Mouse (Mus musculus) kidney, adult 18-20 months (tissue): ENCODE results near the gene Sh3bp5.

Experiments used
- DNase-seq: peaks from one replicate; pipeline ENCODE4 v3.0.0; 2021

The Sh3bp5 gene

DNA sequence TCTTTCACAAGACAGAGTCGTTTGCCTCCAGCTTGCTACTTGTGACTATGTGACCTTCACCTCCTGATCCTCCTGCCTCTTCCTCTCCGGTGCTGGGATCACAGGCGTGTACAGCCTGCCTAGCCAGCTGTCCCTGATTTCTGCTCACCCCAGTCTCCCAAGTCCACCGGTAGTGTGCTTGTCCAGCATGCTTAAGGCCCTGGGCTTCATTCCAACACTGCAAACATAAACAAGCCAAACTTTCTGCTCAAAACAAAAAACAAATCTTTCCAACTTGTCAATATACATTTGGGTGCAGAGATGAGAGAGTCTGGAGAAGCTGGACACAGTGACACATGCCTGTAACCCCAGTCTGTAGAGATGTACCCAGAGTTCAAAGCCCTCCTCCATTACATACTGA, 3.5 kb downstream of the Sh3bp5 start:
- DNase-seq, result no peak

DNA sequence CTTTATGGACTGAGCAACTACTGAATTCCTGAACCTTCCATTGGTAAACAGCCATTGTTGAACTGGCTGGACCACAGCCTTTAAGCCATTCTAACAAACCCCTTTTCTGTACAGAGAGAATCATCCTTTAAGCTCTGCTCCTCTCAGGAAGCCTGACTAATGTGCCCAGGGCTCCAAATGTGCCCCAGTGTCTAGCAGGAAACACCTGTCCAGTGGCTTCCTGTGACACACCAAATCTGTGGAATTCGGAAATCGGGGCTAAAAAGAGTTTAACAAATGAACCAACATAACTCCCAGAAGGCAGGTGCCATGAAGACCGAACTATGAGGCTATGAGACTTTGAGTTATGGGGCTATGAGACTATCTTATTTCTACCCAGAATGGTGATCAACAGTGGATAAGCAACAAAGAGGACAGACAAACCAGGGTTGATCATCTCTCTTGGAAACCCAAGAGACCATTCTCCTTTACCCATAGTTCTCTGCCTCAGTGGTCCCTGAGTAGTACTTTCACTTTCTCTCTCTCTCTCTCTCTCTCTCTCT, 4.0 kb downstream of the Sh3bp5 start:
- DNase-seq, result peak; percentile 45

DNA sequence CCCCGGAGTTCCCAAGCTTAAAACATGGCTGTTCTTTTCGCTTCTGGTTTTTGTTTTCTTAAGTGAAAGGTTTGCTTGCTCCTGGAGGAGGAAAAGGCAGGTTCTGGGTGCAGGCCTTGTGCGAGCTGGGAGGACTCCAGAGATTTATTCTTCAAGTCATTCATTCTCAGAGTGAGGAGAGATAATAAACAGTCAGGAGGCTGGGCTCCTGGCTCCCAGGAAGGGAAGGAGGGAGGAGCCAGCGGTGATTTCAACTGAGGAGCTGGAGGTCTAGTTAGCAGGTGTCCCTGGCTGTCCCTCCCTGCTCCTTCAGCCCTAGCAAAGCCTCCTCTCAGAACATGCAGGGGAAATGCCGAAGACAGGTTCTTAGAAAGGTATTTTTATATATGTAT, 6.9 kb downstream of the Sh3bp5 start:
- DNase-seq, result no peak

DNA sequence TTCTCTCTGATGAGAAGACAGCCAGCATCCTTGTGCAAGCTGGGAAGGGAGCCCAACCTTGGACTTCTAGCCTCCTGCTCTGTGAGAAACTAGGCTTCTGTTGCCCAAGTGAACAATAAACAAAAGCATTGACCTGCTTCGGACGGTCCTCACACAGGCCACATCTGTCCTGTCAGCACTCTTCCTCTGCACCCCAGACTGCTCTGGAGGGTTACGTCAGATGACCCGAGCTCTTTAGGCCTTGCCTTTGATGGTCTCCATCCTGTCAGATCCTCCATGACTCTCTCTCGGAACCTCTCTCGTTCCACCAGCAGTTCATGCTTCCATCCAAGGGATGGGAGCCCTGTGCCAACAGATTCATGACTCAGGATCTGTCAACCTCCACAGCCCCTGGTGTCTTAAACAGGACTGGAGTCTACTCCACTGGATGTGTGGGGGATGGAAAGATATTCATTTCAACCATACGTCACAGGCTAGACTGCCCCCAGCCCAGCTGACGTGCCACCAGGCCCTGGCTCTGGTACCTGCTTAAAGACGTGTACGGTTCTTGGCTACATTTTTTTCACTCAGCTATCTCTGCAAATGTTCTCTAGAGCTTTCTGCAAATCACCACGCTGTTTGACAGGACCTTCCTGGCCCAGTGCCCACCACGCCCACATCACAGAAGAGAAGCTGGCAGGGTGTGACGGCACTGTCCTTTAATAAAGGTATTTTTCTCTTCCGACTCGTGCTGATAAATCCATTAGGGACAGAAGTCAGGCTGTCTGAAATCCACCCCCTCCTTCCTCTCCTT, 7.5 kb downstream of the Sh3bp5 start:
- peak; percentile 86 for DNase-seq

DNA sequence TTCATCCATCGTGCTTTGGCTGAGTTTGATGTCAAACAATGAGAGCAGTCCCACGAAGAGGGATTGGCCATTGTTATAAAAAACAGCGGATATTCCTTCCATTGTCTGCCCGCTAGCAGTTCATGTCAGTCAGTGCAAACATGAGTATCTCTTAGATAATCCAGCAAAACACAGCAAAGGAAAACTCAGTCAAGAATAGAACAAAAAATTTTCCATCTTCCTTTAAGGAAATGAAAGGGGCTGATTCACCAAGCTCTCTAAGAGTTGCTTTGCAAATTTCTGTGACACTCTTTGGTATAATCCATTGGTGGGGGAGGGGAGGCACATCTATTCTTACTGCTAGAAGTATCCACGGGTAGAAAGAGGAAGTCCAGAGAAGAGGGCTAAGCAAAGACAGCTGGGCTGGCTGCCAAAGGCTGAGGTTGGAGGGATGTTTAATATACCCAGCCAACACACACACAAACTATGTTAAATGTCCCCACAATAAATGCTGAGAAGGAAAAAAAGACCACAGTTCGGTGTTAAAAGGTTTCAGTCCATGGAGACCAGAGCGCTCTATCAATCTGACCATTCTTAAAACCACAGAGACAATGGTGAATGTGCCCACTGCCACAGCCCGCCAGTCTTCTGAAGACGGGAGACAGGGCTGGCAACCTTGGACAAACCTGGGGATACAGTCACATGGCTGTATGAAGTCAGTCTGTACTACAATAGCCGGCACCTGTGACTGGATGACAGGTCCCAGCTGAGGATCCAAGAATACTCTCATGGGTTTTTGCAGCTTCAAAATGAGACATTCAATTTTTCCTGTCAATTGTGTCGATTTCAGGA, 12.7 kb downstream of the Sh3bp5 start:
- DNase-seq, result peak; percentile 67

DNA sequence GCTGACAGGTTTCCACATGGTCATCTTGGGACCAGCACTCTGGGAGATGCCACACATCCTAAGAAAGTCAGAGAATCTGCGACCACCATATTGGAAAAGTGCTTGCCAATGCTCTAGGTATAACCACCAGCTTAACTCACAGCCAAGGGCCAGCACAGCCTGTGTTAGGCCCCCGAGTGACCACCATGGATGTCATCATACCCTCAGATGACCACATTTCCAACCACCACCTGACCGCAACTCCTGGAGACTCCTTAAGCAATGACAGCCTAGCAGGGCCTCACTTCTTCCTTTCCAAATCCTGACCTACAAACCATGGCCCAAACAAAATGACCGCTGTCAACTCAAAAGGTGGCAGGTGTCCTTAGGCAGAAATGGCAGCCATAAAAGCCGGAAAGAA, 13.5 kb downstream of the Sh3bp5 start:
- peak; percentile 33 for DNase-seq

DNA sequence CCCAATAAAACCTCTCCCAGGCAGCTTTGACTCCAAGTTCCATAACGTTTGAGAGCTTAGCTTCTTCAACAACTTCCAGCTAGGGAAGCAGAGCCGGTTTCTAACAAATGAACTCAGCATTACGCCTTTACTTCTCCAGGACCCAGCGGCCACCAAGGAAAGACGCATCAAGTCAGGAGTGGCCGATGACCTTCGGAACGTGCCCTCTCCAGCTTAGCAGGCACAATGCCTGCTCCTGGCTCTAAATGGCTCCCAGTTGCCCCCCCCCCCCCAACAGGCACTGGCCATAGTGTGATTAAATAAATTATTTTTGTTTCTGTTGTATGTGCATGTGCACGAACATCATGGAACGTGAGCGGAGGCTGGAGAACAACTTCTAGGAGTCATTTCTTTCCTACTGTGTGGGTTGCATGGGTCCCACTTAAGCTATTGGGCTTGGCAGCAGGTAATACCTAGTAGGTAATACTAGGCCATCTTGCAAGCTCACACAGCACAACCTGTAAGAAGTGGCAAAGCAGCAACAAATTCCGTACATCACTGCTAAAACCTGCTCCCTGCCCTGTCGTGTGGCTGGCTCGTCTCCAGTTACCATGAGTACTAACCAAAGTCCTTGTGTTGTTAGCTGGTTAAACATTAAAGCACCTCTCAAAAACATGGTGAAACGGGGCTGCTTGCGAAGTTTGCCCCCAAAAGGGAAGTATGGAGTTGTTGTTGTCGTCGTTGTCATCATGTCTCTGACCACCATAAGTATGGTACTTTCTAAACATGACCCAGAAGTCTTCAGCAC, 14.2 kb downstream of the Sh3bp5 start:
- DNase-seq, result peak; percentile 81

DNA sequence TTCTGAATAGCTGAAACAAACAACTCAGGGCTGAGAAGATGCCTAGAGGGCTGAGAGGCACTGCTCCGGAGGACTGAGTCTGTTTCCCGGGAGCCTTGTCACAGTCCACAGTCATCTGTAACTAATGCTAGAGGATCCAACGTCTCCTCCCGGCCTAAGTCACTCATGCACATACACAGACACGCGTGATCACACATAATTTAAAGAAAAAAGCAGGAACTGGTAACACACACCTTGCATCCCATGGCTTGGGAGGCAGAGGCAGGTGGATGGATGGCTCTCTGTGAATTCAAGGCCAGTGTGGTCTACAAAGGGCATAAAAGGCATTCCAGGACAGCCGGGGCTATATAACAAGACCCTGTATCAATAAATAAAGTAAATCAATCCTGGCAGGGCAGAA, 14.9 kb downstream of the Sh3bp5 start:
- DNase-seq, result no peak

DNA sequence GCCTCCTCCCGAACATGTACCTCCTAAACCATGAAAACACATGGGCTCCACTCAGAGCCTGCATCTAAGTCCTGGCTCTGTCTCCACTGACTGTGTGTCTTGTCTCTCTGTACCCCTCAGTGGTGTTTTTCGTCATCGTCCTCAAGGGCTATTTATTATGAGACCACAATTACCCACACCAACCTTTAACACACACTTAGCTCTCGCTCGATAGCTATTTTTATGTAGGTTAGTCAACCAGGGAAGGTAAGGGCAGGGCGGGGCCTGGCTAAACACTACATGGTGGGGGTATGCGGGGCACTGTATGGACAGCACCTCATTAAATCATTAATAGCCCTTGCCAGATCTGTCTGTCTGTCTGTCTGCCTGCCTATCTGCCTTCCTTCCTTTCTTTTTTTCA, 15.3 kb downstream of the Sh3bp5 start:
- no peak for DNase-seq

DNA sequence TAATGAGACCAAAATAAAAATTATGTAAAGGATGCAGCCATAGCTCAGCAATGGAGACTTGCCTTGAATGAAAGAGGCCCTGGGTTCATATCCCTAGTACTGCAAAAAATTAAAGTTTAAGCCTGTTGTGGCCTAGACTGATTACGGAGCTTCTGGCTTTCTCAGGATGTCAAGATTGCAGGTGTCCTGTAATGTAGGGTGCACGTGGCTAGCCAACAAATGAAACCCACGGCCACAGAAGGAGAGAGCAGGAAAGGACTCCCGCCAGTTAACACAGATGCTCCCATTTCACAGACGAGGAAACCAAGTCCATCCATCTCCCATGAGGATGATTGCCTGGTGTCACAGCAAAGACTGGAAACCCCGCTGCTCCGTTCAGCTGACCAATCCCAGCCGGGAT, 15.7 kb downstream of the Sh3bp5 start:
- no peak for DNase-seq

DNA sequence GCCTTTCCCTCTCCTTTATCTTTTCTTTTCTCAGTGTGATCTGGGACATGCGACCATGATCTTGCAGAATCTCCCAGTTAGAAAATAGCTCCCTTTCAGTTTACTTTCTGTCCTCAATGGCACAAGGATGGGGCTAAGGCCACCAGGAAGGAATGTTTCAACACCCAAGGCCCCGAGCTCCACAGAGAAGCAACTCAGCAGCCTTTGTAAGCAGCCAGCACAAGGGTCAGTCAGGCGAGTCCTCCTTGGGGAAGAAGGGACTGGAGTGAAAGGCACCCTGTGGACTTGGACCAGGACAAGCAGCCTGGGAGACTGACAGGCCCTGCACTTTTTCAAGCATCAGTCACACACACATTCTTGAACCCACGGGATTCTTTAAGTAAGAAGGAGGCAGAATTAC, 16.6 kb downstream of the Sh3bp5 start:
- peak; percentile 43 for DNase-seq

DNA sequence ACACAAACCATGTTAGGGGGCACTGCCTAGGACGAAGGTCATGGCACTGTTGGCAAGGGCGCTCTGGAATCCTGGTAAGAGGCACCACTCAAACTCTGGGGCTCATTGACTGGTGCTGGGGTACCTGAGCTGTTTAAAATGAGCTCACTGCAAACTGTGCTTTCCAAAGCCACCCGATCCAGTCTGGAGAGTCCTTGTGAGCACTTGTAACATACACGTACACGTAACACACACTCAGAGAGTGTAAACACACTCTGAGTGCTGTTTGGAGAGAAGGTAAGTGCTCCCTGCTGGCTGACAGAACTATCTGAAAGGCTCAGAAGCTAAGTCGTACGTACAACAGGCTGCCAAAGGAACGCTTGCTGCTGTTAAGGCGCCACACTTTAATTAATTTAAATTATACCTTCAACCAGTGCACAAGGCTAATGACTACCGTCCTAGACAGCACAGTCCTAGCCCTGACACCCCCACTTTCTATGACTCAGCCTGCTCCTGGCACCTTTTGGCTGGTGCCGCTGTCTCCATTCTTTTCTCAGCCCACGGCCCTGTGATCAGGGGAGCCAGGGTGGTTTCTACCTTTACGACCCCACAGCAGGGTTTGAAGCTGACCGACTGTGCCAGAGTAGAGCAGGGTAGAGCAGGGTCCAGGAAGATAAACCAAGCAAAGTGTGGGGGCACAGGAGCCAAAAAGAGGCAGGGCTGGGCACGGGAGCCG, 18.9 kb downstream of the Sh3bp5 start:
- no peak for DNase-seq

DNA sequence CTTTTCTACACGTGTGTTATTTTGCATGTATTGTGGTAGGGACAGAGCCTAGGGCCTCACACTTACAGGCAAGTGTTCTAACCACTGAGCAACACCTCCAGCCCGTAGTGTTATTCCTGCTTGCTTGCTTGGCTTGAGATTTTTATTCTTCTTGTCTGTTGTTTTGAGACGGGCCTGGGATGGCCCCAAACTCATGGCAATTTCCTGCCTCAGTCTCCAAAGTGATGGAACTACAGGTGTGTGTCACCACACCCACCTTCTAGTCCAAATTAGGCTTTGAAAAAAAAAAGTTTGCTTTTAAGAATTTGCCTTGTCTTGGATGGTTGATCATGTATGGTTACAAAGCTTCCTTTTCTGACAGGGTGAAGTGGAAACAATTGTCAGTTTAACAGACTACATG, 19.5 kb downstream of the Sh3bp5 start:
- no peak for DNase-seq

DNA sequence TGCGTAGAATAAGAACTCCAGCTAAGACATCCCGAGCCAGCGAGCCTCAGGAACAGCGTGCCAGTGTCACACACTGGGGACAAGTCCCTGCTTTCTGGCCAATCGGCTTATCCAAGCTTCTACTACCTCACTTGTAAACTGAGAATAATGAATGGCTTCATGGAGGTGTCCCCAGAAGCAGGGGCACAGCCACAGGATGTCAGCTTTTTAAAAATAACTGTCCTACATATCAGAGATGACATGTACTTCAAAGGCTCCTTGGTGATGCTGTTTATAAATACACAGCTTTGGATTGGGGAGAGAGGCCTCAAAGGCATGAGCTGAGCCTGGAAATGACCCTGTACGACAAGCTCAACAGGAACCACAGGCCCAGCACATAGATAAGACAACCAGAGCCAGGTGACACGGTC, 20.9 kb downstream of the Sh3bp5 start:
- peak; percentile 36 for DNase-seq

DNA sequence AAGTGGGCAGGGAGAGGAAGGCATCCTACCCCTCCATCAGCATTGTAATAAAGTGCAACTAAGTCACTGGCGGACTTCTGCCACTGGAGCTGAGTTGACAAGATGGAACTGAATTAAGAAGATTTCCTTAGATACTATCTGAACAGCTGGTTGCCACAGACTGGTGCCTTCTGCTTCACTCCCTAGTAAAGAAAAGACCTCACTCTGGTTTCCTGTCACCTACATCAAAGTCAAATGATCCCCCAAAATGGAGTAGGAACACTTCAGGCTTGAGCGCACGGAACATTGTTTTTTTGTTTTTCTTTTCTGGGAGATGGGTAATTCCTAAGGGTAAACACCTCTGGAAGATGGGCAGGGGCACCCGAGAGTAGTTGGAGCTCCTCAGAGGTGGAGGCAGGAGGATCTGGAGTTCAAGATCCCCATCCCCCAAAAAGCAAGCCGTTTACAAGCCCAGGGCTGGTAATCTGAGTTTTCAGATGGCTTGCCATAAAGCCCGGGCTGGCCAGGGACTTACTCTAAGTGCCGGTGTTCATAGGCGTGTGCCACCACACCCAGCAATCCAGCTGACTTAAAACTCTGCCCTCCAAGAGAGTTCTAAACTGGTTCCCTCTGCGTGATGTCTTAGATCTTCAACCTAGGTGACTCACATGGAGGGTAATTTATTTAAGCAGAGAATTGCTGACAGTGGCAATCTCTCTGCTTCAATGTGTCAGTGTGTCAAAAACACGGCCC, 21.5 kb downstream of the Sh3bp5 start:
- no peak for DNase-seq

DNA sequence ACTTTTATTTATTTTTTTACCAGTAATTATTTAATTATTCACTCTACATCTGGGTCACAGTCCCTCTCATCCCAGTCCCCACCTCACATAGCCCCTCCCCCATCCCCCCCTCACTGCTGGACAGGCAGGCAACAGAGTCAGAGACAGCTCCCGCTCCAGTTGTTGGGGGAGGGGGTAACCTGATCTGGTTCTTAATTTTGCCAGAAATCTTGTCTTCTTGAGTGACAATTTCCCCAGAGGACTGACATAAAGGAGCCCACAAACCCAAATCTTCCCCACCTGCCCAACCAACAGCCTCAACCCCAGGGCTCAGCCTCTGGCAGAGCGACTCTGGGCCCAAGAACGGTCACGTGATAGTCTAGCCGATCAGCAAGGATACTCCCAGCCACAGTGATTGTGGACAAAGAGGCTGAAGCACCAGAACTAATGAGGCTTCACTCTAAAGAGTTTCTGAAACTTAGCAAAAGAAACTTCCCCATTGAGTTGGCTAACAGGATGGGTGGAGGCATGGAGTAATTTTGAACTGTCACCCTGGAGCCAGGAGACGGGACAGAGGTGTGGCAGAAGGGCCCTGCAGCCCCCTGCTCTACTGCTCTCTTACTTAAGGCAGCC, 22.3 kb downstream of the Sh3bp5 start:
- DNase-seq, result no peak

DNA sequence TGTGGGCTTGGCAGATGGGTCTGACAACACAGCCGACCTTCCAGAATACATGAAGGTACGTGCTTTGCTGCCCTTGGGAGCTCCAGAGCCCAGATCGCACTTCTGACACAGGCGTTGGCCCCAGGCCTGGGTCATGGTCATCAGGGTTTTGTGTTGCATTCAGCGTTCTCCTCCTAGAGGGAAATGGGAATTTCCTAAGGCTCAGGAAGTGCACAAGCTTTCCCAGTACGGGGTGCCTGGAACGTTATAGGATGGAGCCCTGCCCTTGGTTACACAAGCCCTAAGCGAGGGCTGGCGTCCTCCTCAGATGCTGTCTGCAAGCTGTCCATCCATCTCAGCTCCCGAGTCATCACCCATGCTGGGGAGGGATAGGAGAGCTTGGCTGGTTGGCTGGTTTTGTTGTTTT, 23.2 kb downstream of the Sh3bp5 start:
- DNase-seq, result peak; percentile 25

DNA sequence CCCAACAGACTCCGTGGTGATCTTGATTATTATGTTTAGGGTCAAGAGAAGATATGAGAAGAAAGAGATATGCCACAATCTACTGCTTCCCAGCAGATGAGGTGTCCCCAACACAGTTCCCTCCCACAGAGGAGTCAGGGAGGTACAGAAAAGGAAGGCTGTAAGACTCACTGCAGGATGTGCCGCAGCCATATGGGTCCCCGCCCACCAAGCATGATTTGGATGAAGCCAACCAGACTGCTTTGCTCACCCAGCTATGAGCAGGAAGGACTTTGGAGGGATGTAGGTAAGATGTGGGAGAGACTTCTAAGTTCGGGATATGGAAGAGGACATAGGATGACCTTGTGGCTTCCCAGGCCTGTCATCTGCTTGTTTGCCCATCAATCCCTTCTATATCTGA, 25.1 kb downstream of the Sh3bp5 start:
- DNase-seq, result no peak

DNA sequence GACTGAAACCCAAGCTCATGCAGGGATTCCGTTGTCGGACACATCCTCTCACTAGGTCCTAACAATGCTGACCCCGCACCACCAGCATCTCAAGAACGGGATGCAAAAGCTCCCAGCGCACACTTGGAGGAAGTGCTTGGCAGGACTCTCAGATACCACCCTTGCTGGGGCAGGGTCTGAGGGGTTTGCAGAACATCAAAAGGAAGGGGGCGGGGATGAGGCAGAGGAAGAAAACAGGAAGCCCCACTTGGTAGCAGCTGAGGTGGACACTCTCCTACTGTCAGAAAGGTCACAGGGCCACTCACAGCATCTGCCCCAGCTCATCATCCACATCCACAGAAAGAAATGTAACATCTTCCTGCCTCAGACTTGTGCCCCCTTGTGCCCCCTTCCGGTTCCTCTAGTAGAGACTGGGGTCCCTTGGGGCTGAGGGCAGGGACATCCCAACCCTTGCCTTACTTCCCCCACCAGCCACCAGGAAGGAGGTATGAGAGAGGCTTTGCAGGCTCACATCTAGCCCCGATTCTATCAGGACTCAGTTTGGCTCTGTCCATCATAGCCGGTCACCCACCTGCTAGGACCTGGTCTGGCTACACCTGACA, 25.7 kb downstream of the Sh3bp5 start:
- no peak for DNase-seq

DNA sequence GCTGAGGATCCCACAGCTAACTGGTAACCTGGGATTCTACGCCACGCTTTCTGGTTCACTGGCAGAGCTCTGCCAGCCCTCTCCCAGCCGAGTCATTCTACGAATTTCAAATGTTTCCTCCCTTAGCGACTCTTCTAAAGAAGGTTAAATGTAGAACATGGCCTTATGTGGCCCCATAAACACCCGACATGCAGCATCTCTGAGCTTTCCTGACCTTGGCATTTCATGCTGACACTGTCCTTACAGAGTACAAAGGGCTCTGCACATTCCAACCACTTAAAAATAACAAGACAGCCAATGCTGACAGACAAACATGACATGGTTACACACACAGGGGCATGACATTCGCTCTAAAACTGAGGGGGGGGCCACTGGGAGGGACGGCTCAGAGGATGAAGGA, 27.2 kb downstream of the Sh3bp5 start:
- DNase-seq, result no peak
